Mouse (Mus musculus) frontal cortex, postnatal 25 days (tissue): Measurements from ENCODE around the gene Ehd2.
A peak's percentile ranks its signal among the peaks of the same experiment; 100 is the strongest.

Source experiments
- DNase-seq, 2 experiments: peaks; one replicate each; pipeline ENCODE4 v3.0.0; 2022; ENCODE audit warnings: low spot score in 2 of 2

Gene Ehd2

DNA sequence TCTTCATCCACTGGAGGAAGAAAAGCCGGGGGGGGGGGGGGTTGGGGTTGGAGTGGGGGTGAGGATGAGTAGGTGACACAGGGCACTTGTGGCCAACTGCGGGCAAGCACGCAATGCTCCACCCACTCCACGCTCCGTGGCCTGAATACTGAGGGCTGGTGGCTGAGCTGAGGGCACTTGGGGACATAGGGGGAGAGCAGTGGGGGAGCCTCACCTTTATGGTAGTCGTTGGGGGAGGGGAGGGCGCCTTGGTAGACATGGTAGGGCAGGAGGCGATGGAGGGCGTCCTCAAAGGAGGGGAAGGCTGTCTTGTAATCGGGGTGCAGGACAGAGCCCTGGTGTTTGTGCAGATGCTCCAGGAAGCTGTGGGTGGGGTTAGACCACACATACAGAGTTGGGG is 8.1 kb upstream of the Ehd2 start:
- no peak for DNase-seq

DNA sequence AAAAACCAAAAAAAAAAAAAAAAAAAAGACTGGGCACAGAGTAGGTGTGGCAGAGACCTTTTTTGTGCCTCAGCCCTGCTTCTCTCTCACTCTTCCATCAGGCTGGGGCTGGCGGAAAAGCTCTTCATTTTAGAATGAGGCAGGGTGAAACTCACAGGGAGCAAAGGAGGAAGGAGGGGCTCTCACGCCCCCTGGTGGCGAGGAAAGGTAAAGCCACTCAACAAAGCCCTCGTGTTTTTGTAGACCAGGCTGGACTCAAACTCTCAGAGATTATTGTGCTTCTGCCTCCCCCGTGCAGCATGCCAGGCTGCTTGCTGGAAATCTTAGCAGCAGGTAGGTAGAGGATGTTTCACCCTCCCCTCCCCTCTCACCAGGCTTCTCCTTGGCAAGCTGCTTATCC is 7.3 kb upstream of the Ehd2 start:
- peak; percentile 56 to 65 for DNase-seq

DNA sequence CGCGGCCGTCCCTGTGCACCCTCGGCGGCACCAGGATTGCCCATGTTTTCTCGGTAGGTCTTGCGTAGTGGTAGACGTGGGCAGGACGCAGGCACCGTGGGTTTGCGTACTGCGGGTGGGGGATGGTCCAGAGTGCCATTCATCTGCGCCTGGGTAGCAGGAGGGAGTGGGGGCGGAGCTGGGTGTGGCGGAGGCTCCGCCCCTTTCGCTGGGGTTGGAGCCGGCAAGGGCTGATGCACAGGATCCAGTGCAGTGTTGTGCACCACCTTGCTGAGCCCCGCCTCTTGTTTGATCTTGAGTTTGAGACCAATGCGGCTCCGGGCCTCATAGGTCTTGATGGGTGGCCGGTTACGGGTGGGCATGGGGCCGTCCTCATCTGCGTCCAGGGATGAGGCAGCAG is 4.9 kb upstream of the Ehd2 start:
- no peak for DNase-seq

DNA sequence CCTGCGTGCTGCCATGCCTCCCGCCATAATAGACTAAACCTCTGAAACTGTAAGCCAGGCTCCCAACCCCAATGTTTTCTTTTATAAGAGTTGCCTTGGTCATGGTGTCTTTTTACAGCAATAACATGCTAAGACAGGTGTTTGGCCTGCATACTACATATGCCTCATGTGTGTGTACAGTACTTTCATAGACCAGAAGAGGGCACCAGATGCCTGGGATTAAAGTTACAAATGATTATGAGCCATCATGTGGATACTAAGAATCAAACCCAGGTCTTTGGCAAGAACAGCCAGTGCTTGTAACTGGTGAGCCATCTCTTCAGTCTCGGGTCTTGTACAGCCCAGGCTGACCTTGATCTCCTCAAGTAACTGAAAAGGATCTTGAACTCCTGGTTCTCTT is 2.3 kb upstream of the Ehd2 start:
- DNase-seq: no peak

DNA sequence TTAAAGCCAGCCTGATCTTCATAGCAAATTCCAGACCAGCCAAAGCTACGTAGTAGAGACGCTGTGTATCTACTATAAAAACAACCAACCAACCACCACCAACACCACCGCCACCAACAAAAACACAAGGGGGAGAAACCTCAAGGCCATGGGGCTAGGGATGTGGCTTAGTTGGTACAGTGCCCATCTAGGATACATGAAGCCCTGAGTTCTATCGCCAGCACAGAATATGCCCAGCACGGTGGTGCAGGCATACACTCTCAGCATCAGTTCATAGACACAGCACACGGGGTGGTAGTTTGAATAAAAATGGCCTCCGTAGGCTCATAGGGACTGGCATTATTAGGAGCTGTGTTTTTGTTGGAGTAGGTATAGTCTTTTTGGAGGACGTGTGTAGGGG is 955 bp upstream of the Ehd2 start:
- DNase-seq: no peak

DNA sequence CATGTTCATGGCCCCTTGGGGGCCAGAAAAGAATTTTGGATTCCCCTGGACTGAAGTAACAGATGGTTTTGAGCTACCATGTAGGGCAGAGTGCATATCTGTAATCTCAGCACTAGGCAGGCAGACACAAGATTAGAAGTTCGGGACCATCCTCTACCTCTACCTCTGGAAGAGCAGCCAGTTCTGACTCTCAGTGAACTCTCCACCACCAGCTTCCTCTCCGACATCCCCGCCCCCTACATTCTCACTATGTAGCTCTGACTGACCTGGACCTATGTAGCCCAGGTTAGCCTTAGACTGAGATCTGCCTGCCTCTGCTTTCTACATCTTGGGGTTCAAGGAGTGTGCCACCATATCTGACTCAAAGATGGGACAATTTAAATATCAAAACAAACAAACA is 878 bp downstream of the Ehd2 start:
- DNase-seq: no peak

DNA sequence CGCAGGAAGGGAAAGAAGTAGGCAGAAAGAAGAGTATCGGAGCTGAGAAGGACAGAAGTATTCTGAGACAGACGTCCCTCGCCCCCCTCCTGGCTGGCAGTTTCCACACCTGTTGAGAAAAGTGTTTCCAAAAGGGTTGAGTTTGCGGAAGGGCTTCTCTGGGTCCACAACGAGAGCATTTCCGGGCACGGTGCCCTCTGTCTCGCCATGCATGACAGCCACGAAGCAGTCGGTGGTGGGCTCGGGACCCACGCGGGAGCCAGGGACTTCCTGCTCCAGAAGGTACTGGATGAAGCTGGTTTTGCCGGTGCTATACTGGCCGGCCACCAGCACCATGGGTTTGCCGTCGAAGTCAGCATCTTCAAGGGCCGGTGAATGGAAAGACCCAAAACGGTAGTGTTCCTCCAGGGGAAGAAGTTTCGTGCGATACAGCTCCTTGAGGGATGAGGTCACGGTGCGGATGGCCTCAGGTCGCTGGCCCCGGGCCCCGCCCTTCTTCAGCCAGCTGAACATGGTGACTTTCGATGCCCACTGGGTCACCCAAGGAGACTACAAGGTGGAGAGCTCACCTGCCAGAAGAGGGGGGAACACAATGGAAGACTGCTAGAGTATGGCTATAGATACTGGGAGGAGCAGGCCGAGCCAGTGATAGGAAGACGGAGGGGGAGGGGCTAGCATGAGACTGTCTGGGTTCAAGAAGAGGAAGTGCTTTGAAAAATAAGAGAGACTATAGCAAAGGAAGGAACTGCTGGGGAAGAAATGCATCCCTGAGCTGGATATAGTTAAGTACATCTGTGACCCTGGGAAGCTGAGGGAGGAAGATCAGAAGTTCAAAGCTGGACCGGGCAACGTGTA is 3.3 kb downstream of the Ehd2 start:
- DNase-seq: no peak

DNA sequence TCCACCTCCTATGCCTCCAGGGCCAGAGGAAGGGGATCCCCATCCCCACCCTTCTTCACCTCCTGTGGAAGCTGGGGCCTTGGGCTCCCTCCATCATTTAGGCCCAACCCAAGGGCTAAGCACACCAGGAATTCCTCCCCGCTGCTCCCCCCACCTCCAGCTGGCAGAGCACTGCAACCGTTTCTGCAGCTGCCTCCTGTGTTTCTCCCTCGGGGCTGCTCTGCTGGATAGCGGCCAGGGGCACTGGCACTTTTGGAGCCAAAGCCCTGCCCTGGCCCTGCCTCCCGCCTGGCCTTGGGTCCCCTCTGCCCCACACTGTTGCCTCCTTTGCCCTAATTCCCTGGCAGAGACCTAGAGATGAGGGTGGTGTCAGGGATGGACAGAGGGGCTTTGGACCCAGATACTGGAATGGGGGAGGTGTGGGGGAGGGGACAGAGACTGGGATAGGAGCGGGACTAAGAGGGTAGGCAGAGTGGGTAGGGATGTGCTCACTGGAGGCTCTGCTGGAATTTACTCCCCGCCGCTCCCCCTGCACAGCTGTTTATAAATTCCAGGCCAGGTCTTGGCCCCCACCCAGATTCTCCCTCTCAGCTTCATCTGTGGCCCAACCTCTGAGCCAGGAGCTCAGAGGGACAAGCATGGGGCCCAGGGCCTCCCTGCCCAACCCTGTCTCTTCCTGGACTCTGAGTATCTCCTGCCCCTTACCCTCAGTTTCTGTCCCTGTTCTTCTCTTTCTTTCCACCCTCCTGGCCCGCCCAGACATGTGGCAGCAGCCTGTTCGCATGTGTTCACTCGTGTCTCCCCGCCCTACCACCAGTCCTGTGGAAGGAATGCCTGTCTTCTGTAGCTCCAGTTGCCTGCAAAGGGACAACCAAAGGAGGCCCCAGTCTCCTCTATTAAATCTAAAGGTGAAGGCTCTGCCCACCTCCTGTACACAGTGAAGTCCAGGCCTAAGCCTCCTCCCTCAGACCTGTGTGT is 4.8 kb downstream of the Ehd2 start:
- DNase-seq: no peak

DNA sequence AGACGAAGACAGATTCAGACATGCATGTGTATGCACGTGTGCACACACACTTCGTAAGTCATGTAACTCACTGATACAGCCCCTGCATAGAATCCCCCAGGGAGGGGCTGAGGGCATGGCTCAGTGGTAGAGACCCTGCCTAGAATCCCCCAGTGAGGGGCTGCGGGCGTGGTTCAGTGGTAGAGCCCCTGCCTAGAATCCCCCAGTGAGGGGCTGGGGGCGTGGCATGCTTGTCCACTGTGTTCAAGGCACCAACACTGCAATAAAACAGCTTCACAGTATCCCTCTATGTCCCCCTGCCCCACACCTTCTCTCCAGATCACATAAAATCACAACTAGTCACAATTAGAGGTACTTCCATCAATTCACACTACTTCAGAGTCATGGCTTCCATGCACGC is 5.6 kb downstream of the Ehd2 start:
- no peak for DNase-seq

DNA sequence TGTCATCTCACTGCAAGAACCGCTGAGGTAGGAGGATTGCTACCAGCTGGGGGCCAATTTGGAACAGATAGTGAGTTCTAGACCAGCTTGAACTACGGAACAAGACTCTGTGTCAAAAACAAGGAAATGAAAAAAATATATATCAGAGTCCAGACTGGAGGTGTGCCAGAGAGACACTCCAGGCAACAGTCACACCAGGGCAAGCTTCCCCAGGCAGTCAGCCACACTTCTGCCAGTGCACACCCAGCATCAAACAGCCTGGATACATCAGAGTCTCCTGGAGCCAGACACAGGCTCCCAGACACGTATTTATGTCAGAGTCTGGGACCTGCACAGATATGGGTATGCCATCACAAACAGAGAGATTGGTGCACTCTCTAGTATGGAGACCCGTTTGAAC is 6.1 kb downstream of the Ehd2 start:
- no peak for DNase-seq

DNA sequence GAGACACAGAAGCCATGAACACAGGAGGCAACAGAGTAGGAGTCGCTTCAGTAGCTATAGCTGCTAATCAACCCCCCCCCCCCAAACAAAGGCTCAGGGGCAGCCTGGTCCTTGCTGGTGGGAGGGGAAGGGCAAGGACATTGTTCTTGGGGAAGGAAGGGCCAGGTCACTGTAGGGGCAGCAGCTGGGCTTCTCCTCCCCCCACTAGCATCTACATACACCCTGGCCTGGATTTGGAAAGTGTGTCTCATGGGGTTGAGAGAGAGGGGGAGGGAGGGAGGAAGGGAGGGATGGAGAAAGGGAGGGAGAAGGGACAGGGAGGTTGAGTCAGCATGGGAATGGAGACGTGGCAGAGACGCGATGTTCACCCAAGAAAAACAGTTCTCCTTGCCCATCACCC is 6.7 kb downstream of the Ehd2 start:
- DNase-seq: no peak

DNA sequence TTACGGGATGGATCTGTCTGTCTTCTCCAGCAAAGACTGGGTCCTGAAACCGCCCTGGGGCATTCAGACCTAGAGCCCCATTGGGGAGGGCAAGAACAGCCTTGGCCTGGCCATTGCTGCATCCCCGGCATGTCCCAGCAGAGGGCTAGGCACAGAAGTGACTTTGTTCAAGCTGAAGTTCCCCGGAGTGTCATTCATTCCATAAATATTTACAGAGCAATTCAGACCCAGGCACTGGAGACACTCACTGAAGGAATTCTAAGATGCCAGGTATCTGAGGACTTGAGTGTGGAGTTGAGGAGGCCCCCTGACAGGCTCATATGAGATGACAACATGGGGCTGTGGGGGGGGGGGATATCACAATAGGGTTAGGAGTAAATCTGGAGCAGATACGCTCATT is 11.2 kb downstream of the Ehd2 start:
- DNase-seq: no peak

DNA sequence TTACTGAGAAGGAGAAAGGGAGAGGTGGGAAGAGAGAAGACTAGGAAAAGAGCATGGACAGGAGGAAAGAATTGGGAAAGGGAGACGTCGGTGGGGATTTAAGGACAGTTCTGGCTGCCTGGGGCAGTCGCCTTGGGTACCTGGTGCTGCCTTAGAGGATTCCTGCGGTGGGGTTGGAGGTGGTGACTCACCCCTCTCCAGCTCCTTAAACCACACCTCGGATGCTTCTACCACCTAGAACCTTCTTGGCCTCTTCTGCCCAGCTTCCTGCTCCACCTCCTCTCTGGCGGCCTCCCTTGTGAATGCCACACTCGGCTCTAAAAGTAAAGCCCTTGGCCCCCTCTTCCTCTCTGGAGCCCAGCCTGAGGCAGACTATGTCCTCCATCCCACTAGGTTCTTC is 11.9 kb downstream of the Ehd2 start:
- DNase-seq: no peak

DNA sequence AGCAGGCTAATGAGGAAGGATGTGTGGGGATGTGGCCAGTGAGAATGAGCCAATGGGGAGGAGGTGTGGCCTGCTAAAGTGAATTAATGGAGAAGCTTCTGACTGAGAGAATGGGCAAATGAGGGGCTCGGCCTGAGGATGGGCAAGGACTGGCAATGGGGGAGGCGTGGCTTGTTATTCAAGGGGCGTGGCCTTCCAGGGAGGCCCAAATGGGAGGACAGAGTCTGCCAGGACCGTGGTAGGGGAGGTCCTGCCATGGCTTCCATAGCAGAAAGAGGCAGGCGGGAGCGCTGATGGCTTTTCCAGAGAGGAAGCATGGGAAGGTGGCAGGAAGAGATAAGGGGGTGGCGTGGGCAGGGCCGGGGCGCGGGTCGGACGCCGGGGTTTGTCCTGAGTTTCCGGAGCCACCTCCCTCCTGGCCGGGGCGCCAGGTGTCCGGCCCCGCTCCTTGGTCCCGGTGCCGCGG is 12.4 kb downstream of the Ehd2 start:
- DNase-seq: no peak

DNA sequence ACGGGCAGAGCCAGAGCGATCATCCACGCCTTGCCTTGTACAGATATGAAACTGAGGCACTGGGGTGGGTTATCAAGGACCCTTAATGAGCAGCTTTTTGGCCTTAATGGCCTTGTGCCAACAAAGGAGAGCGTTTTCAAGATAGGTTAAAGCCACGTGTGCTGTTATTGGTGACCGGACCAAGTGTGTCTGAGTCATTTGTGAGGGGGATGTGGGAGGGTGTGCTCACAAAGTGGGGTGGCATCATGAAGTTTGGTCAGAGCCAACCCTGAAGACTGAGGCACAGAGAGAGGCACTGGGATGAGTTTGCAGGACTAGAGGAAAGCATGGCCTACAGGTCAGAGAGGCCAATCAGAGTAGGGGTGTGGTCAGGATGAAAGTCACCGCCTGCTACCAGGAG is 12.9 kb downstream of the Ehd2 start:
- DNase-seq: no peak

DNA sequence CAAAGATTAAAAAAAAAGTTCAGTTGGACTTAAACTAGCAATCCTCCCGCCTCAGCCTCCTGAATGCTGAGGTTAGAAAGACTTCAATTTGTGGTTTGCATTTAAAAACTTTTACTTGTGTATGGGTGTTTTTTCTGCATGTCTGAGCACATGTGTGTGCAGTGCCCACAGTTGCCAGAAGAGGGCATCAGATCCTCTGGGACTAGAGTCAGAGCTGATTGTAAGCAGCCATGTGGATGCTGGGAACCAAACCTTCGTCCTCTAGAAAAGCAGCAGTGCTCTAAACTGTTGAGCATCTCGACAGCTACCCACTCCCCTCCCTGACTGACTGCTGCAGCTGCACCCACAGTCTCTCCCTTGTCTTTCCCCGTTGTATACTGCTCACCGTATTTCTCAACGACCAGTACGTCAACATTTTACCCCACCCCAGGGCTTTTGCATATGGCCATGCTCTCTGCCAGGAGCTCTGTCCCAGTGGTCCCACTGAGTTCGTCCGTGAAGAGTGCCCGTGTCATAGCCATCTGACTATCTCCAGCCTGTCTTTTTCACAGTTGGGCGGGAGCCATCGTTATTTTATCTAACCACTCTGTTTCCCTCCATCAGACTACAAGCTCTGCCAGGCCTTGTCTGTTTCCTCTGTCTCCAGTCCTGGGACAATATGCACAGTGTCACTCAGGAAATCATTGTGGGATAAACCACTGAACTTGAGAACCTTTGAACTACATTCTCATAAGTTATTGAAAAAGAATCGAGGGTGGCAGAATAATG is 13.9 kb downstream of the Ehd2 start:
- DNase-seq: no peak

DNA sequence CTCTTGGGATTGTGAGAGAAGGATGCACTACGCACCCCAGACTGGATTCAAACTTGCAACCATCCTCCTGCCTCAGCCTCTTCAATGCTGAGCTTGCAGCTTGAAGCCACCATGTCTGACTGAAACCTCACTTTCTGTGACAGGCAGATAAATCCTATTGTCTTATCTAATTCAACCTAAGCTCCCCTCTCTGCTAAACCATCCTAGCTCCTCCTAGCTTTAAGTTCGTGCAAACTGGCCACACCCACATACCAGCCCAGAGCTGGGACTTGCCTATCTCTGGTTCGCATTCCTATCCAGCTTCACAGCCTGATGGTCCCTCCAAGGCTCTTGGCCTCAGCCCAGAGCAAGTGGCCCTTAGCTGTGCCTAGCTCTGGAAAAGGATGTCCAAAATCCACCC is 15.0 kb downstream of the Ehd2 start:
- no peak for DNase-seq

DNA sequence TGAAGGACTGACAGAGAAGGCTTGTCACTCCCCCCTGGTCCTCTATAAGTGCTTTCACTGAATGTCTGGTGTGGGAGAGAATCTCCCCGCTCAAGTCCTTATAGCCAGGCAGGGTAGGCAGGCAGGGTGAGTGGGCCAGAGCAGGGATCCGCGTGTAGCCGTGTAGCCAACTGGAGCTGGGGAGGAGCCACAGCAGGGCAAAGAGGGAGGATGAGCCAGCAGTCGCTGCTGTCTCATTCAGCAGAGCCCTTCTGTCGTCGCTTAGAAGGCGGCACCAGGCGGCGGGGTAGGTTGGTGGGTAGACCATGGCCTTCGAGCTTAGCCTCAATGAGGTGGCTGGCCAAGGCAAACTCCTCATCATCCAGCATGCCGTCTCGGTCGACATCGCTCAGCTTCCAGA is 17.4 kb downstream of the Ehd2 start:
- no peak for DNase-seq

DNA sequence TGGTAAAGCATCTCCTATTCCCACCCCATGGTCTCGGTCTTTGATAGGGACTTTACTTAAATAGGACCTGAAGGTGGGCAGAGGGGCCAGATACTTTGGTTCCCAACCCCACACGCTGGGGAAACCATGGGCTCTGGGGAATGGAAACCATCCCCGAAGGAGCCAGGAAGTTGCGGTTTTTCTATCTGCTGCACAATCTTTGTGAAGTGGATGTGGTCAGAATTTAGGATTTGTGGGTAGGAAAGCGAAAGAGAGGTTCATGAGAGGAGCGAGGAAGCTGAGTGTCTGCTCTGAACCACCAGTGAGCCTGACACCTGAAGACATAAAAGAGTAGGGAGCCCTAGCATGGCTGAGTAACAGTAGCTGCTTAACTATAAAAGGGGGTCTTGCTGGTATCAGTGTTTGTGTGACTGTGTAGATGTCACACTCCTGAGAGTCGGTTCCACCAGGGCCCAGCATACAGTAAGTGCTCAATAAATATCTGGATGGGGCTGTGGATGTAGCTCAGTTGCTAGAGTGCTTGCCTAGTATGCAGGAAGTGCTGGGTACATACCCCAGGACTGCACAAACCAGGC is 18.1 kb downstream of the Ehd2 start:
- DNase-seq: no peak

DNA sequence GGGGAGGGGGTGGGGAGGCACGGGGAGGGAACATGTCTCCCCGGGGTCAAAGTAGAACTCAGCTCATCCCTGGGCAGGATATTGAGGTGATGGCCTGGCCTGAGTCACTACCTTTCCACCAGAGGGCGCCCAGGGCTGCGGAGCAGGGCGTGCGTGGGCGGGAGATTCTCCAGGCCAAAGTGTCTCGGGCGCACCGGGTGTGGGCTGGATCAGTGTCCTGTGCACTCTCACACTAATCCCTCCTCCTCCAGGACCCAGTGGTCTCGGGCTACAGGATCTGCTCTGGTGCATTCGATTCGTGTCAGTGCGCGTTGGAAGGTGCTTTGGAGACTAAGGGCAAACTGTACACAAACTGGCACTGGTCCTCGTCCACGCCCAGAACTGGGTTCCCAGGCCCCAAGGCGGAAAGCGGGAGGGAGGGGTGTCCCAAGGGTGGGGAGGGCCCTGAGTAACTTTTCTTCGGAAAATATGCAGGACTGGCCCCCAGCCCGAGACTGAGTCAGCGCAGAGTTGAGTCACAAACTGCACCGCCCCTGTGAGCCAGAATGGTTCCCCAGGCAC is 18.9 kb downstream of the Ehd2 start:
- DNase-seq: peak; percentile 51 to 65

DNA sequence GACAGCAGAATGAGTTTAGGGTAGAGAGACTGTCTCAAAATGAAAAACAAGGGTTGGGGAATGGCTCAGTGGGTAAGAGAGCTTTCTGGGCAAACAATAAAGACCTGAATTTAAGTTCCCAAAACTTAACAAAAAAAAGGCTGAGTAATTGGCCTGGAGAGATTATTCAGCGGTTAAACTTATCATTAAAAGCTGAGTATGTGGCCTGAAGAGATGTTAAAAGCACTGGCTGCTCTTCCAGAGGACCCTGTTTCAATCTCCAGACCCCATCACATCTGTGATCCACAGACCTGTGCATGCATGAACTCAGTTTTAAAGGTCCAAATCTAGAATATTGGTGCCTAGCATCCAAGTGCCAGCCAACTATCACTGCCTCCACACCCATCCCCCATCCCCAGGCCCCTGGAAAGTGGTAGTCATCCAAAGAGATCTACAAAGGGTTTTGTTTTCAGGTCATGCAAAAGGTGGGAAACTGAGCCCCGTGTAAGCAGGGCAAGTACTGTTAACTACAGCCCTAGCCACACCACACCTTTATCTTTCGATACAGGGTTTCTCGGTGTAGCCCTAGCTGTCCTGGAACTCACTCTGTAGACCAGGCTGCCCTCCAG is 19.6 kb downstream of the Ehd2 start:
- no peak for DNase-seq
